Mouse (Mus musculus) ES-E14 (cell line): ENCODE measurements around the gene Uvrag. TPM values are rescaled to one million over a fixed set of nuclear protein-coding genes. Genes with fewer than 3 reads are reported as not detected.

Source experiments
- DNase-seq: peaks from one replicate; pipeline ENCODE4 v3.0.0-alpha.2; 2013; ENCODE audit warnings: low read depth, low spot score
- H3K27ac ChIP-seq: 2 replicates; pipeline ENCODE4 v1.5.1; 2012; ENCODE audit warnings: low read depth, mild to moderate bottlenecking, low read length, moderate library complexity, mixed read lengths; ENCODE audit not compliant: poor library complexity, insufficient read depth, severe bottlenecking
- H3K36me3 ChIP-seq: 2 replicates; pipeline ENCODE4 v1.6.1; 2012; ENCODE audit warnings: mild to moderate bottlenecking, low read length, moderate library complexity, mixed read lengths; ENCODE audit not compliant: control insufficient read depth, poor library complexity, insufficient read depth, severe bottlenecking
- H3K4me1 ChIP-seq, 2 experiments: fragments of 150-350 bp in 1 of 2; sonication (generic) in 1 of 2; 2 replicates each; pipeline ENCODE4 v1.6.1; 2012; ENCODE audit warnings: low read length in 2 of 2, mild to moderate bottlenecking in 1 of 2, mixed read lengths in 1 of 2; ENCODE audit not compliant: control insufficient read depth in 2 of 2, insufficient read depth in 2 of 2, poor library complexity in 1 of 2
- H3K4me3 ChIP-seq, 2 experiments: fragments of 150-350 bp in 1 of 2; sonication (generic) in 1 of 2; 2 replicates each; pipeline ENCODE4 v1.5.1; 2012; ENCODE audit warnings: low read length in 2 of 2, low read depth in 1 of 2, mild to moderate bottlenecking in 1 of 2, mixed read lengths in 1 of 2; ENCODE audit not compliant: insufficient read depth in 1 of 2, poor library complexity in 1 of 2, severe bottlenecking in 1 of 2
- H3K9ac ChIP-seq: 2 replicates; pipeline ENCODE4 v1.6.1; 2012; ENCODE audit warnings: low read depth, mild to moderate bottlenecking, low read length, mixed read lengths; ENCODE audit not compliant: poor library complexity, insufficient read depth, severe bottlenecking
- H3K9me3 ChIP-seq: fragments of 150-350 bp; sonication (generic); 2 replicates; pipeline ENCODE4 v1.6.1; 2012; ENCODE audit warnings: low read depth, mild to moderate bottlenecking, low read length; ENCODE audit not compliant: control insufficient read depth, insufficient read depth
- CHD2 ChIP-seq: IDR thresholded peaks from 2 replicates; pipeline ENCODE4 v1.6.1; 2014; ENCODE audit warnings: mild to moderate bottlenecking, low read depth, low read length, inconsistent platforms
- HCFC1 ChIP-seq: IDR thresholded peaks from 2 replicates; pipeline ENCODE4 v1.6.1; 2012; ENCODE audit warnings: low read length, inconsistent platforms, borderline replicate concordance; ENCODE audit not compliant: insufficient read depth
- MAFK ChIP-seq: IDR thresholded peaks from 2 replicates; pipeline ENCODE4 v1.6.1; 2014; ENCODE audit warnings: mild to moderate bottlenecking, low read depth, low read length, inconsistent platforms; ENCODE audit not compliant: insufficient read depth
- ZC3H11A ChIP-seq: IDR thresholded peaks from 2 replicates; pipeline ENCODE4 v1.6.1; 2012; ENCODE audit warnings: low read depth, mild to moderate bottlenecking, inconsistent platforms, low read length, borderline replicate concordance
- ZNF384 ChIP-seq: IDR thresholded peaks from 2 replicates; pipeline ENCODE4 v1.6.1; 2012; ENCODE audit warnings: low read depth, low read length, inconsistent platforms
- in situ Hi-C, 2 experiments: fragments of 600-800 bp; cut with MboI; formaldehyde crosslinking; loops; one replicate each; pipeline ENCODE4 v1.15.1; 2025; ENCODE audit warnings: low sequenced_read_pairs in 2 of 2, inconsistent platforms in 1 of 2; ENCODE audit not compliant: unreplicated experiment in 2 of 2
- total RNA-seq: library from RNA; depleted of rRNA; stranded (reverse); fragments of 300-350 nt; gene quantifications from 2 replicates; pipeline ENCODE4 v1.2.3, GENCODE M21; 2012

Gene Uvrag
- total RNA-seq, 1 experiment, result 14.6 TPM

- Histone ChIP-seq H3K4me3 (no peak overlapping the region), H3K9ac (no peak overlapping the region), H3K4me1 (no peaks in the 10 kb centered on the region; a peak in 1 of 4 replicates), H3K9me3 (no peaks in the 10 kb centered on the region), H3K36me3 (no peaks in the 10 kb centered on the region), H3K27ac (no peak overlapping the region; the same call in 1 of the 2 replicates)
- TF ChIP-seq ZNF384 (0 out of 2 replicates have a peak, but pooled peaks have one; percentile 23), ZC3H11A (peak; percentile 59), MAFK (no peak), CHD2 (no peak), HCFC1 (peak; percentile 79)
- in situ Hi-C loops, result no loop called here
- DNase-seq, result peak; percentile 93
These were observed 10.4 kb upstream of the Uvrag start for GRCm38 (mm10) chr7:99151342-99151741.

- Histone ChIP-seq H3K4me3 (no peak overlapping the region), H3K9ac (no peak overlapping the region), H3K27ac (no peak overlapping the region), H3K36me3 (no peaks in the 10 kb centered on the region), H3K9me3 (no peaks in the 10 kb centered on the region), H3K4me1 (peaks cover 0 to 2% of the 10 kb centered on the region in 2 experiments; a peak in 1 of 4 replicates)
- in situ Hi-C loops, result no loop called here
- no peak for TF ChIP-seq ZC3H11A
- no peak for TF ChIP-seq CHD2
- TF ChIP-seq MAFK, result no peak
- TF ChIP-seq HCFC1, result no peak
- no peak for TF ChIP-seq ZNF384
- no peak for DNase-seq
These were observed 8.1 kb upstream of the Uvrag start for GRCm38 (mm10) chr7:99149017-99149416.

GRCm38 (mm10) chr7:99147494-99147893 is 6.6 kb upstream of the Uvrag start:
- no peak for DNase-seq
- in situ Hi-C loops, result no loop called here
- Histone ChIP-seq H3K9me3 (no peaks in the 10 kb centered on the region), H3K4me3 (no peak overlapping the region), H3K36me3 (no peaks in the 10 kb centered on the region), H3K4me1 (peaks cover 0 to 2% of the 10 kb centered on the region in 2 experiments; a peak in 1 of 4 replicates), H3K27ac (no peak overlapping the region), H3K9ac (no peak overlapping the region)
- TF ChIP-seq ZNF384 (no peak), ZC3H11A (no peak), CHD2 (no peak), HCFC1 (no peak), MAFK (no peak)

- TF ChIP-seq HCFC1 (no peak), ZC3H11A (no peak), MAFK (no peak), ZNF384 (no peak), CHD2 (no peak)
- Histone ChIP-seq H3K4me3 (no peak overlapping the region), H3K36me3 (no peaks in the 10 kb centered on the region), H3K9ac (no peak overlapping the region), H3K9me3 (no peaks in the 10 kb centered on the region), H3K27ac (no peak overlapping the region), H3K4me1 (peaks cover 2% of the 10 kb centered on the region in 2 experiments; a peak in 2 of 4 replicates)
- in situ Hi-C loops, result no loop called here
- no peak for DNase-seq
These were observed 6.0 kb upstream of the Uvrag start for GRCm38 (mm10) chr7:99146906-99147305.

GRCm38 (mm10) chr7:99146011-99146410 is 5.1 kb upstream of the Uvrag start:
- H3K4me1 ChIP-seq, result peaks cover 2% of the 10 kb centered on the region in 2 experiments; a peak in 2 of 4 replicates
- H3K27ac ChIP-seq, result no peak overlapping the region
- no peak overlapping the region for H3K9ac ChIP-seq
- no peaks in the 10 kb centered on the region for H3K36me3 ChIP-seq
- in situ Hi-C loops, result no loop called here
- no peak for DNase-seq
- TF ChIP-seq ZNF384 (no peak), CHD2 (no peak), MAFK (no peak), HCFC1 (no peak), ZC3H11A (no peak)
- no peak overlapping the region for H3K4me3 ChIP-seq
- no peaks in the 10 kb centered on the region for H3K9me3 ChIP-seq
